Mouse (Mus musculus) G1E (cell line): ENCODE results near the gene Ubox5.

Experiments used
- CTCF ChIP-seq: IDR thresholded peaks from 2 replicates; pipeline ENCODE4 v1.5.1; 2012; ENCODE audit warnings: low read depth, low read length, inconsistent platforms, mixed read lengths
- GATA1 ChIP-seq: IDR thresholded peaks from 2 replicates; pipeline ENCODE4 v1.6.1; 2012; ENCODE audit warnings: borderline replicate concordance, low read length, inconsistent platforms, mixed read lengths
- POLR2AphosphoS5 ChIP-seq: IDR thresholded peaks from 2 replicates; pipeline ENCODE4 v1.6.1; 2012; ENCODE audit warnings: low read depth, low read length, inconsistent platforms; ENCODE audit not compliant: insufficient replicate concordance
- TAL1 ChIP-seq: conservative IDR thresholded peaks from 2 replicates; pipeline ENCODE4 v1.6.1; 2012; ENCODE audit warnings: low read depth, low read length, inconsistent platforms, mixed read lengths

- TF ChIP-seq CTCF: no peak
- no peak for TF ChIP-seq POLR2AphosphoS5
- no peak for TF ChIP-seq GATA1
- no peak for TF ChIP-seq TAL1
Observed at GRCm38 (mm10) chr2:130655660-130656339, 26.0 kb upstream of the Ubox5 start.
